Mouse (Mus musculus): ENCODE measurements at regions not wholly inside any gene's neighbourhood (a gene's known extent, or its start where the extent isn't known, plus 50 kb on each side); places are given as distances from the start of the nearest gene placed in this dataset.
A peak's percentile ranks its signal among the peaks of the same experiment; 100 is the strongest.

- no peak for TF ChIP-seq CTCF (IDR thresholded peaks at IDR 0.05; ENCODE audit: borderline replicate concordance, extremely low read depth, insufficient read depth, insufficient read length)
- no peak for TF ChIP-seq POLR2A (IDR thresholded peaks at IDR 0.05; ENCODE audit: borderline replicate concordance, extremely low read depth, insufficient read depth, insufficient read length, poor library complexity, severe bottlenecking)
- peak; percentile 74 for DNase-seq (ENCODE audit: low read depth)
Observed at GRCm38 (mm10) chrX:77443852-77444492, 66.8 kb upstream of the Tbl1x start.

GRCm38 (mm10) chrX:77446755-77447154, 64.1 kb upstream of the Tbl1x start:
- DNase-seq (ENCODE audit: low read depth): no peak
- TF ChIP-seq CTCF (IDR thresholded peaks at IDR 0.05; ENCODE audit: borderline replicate concordance, extremely low read depth, insufficient read depth, insufficient read length): no peak
- no peak for TF ChIP-seq POLR2A (IDR thresholded peaks at IDR 0.05; ENCODE audit: borderline replicate concordance, extremely low read depth, insufficient read depth, insufficient read length, poor library complexity, severe bottlenecking)

- peak; percentile 76 for DNase-seq (ENCODE audit: low read depth)
- TF ChIP-seq CTCF (IDR thresholded peaks at IDR 0.05; ENCODE audit: borderline replicate concordance, extremely low read depth, insufficient read depth, insufficient read length) (no peak), POLR2A (IDR thresholded peaks at IDR 0.05; ENCODE audit: borderline replicate concordance, extremely low read depth, insufficient read depth, insufficient read length, poor library complexity, severe bottlenecking) (no peak)
Observed at GRCm38 (mm10) chrX:77451977-77452675, 58.7 kb upstream of the Tbl1x start.

Data from brain, embryonic 14.5 days (tissue).